Mouse (Mus musculus) testis, postnatal 10 days (tissue): Measurements from ENCODE around the gene Lbh.

ENCODE experiments used
- DNase-seq: peaks from one replicate; pipeline ENCODE4 v3.0.0; 2021; ENCODE audit warnings: low spot score

Lbh gene

GRCm38 (mm10) chr17:72918053-72918452, at the start of gene Lbh:
Gene Lbh, plus strand, starts transcription at chr17:72918305.
- DNase-seq, result peak; percentile 96

GRCm38 (mm10) chr17:72878979-72879378, 39.1 kb upstream of the Lbh start:
- no peak for DNase-seq

GRCm38 (mm10) chr17:72880156-72880555, 37.9 kb upstream of the Lbh start:
- DNase-seq, result no peak

- DNase-seq, result no peak
Measured at GRCm38 (mm10) chr17:72881051-72881450, 37.1 kb upstream of the Lbh start.

GRCm38 (mm10) chr17:72881804-72882203, 36.3 kb upstream of the Lbh start:
- no peak for DNase-seq

- peak; percentile 63 for DNase-seq
Measured at GRCm38 (mm10) chr17:72889556-72890397, 28.3 kb upstream of the Lbh start.

- DNase-seq, result no peak
Measured at GRCm38 (mm10) chr17:72890398-72890898, 27.7 kb upstream of the Lbh start.

GRCm38 (mm10) chr17:72891556-72891955, 26.5 kb upstream of the Lbh start:
- no peak for DNase-seq

- DNase-seq, result no peak
Measured at GRCm38 (mm10) chr17:72895506-72895905, 22.6 kb upstream of the Lbh start.

- no peak for DNase-seq
Measured at GRCm38 (mm10) chr17:72897076-72897475, 21.0 kb upstream of the Lbh start.

GRCm38 (mm10) chr17:72897961-72898360, 20.1 kb upstream of the Lbh start:
- no peak for DNase-seq

- DNase-seq, result no peak
Measured at GRCm38 (mm10) chr17:72898775-72899174, 19.3 kb upstream of the Lbh start.

- DNase-seq, result no peak
Measured at GRCm38 (mm10) chr17:72901021-72901420, 17.1 kb upstream of the Lbh start.

GRCm38 (mm10) chr17:72901705-72902104, 16.4 kb upstream of the Lbh start:
- DNase-seq, result no peak

GRCm38 (mm10) chr17:72903321-72903720, 14.8 kb upstream of the Lbh start:
- no peak for DNase-seq

GRCm38 (mm10) chr17:72903921-72904421, 14.1 kb upstream of the Lbh start:
- DNase-seq, result no peak

GRCm38 (mm10) chr17:72904873-72905272, 13.2 kb upstream of the Lbh start:
- no peak for DNase-seq

GRCm38 (mm10) chr17:72906231-72906896, 11.7 kb upstream of the Lbh start:
- no peak for DNase-seq

- DNase-seq, result no peak
Measured at GRCm38 (mm10) chr17:72907211-72907610, 10.9 kb upstream of the Lbh start.

GRCm38 (mm10) chr17:72907777-72908176, 10.3 kb upstream of the Lbh start:
- DNase-seq, result no peak

GRCm38 (mm10) chr17:72908561-72908960, 9.5 kb upstream of the Lbh start:
- DNase-seq, result no peak

- no peak for DNase-seq
Measured at GRCm38 (mm10) chr17:72909061-72909852, 8.8 kb upstream of the Lbh start.
